Mouse (Mus musculus) midbrain, embryonic 16.5 days (tissue): Measurements from ENCODE around the gene Echs1. TPM values are rescaled to one million over a fixed set of nuclear protein-coding genes. Genes with fewer than 3 reads are reported as not detected.

Experiments
- ATAC-seq: fragments of 200-750 bp; cut with Nextera tagmentation; 2 replicates; pipeline ENCODE4 v1.8.0; 2017; ENCODE audit warnings: moderate TSS enrichment
- H3K27ac ChIP-seq: fragments of 300-500 bp; sonication (generic); 2 replicates; pipeline ENCODE4 v1.5.1; 2014; ENCODE audit warnings: mild to moderate bottlenecking, low read length, mixed read lengths
- H3K27me3 ChIP-seq: fragments of 300-500 bp; sonication (generic); 2 replicates; pipeline ENCODE4 v1.6.1; 2014; ENCODE audit warnings: low read depth, low read length, mixed read lengths; ENCODE audit not compliant: control insufficient read depth, insufficient read depth
- H3K36me3 ChIP-seq: fragments of 300-500 bp; sonication (generic); 2 replicates; pipeline ENCODE4 v1.6.1; 2014; ENCODE audit warnings: mild to moderate bottlenecking, low read length, moderate library complexity, mixed read lengths; ENCODE audit not compliant: control insufficient read depth, insufficient read depth
- H3K4me1 ChIP-seq: fragments of 300-500 bp; sonication (generic); 2 replicates; pipeline ENCODE4 v1.6.1; 2014; ENCODE audit warnings: mild to moderate bottlenecking, low read length, mixed read lengths; ENCODE audit not compliant: control insufficient read depth, insufficient read depth
- H3K4me2 ChIP-seq: fragments of 300-500 bp; sonication (generic); 2 replicates; pipeline ENCODE4 v1.6.1; 2014; ENCODE audit warnings: mild to moderate bottlenecking, low read length, mixed read lengths
- H3K4me3 ChIP-seq: fragments of 300-500 bp; sonication (generic); 2 replicates; pipeline ENCODE4 v1.5.1; 2014; ENCODE audit warnings: low read depth, mild to moderate bottlenecking, low read length, moderate library complexity, mixed read lengths
- H3K9ac ChIP-seq: fragments of 300-500 bp; sonication (generic); 2 replicates; pipeline ENCODE4 v1.6.1; 2014; ENCODE audit warnings: low read depth, low read length, mixed read lengths
- H3K9me3 ChIP-seq: fragments of 300-500 bp; sonication (generic); replicated peaks from 2 replicates; pipeline ENCODE4 v1.6.1; 2014; ENCODE audit warnings: mild to moderate bottlenecking, low read length, mixed read lengths; ENCODE audit not compliant: control insufficient read depth, poor library complexity, severe bottlenecking
- WGBS: fragments of 180-500 bp; shearing (Covaris S2); extraction: QIAGEN DNeasy Blood & Tissue Kit; methylation state at CpG from one replicate; pipeline ENCODE4 v1.1.7; 2014; 5-methylcytosine and 5-hydroxymethylcytosine counted together
- polyA plus RNA-seq: library from polyadenylated mRNA; unstranded; fragments of >200 nt; fragmentation: Nextera tagmentation; extraction: Ambion mirVana; gene quantifications from 2 replicates; pipeline ENCODE4 v1.2.1, GENCODE M21; 2015

Gene Echs1
- polyA plus RNA-seq, 1 experiment from 2014 or later, result 111 TPM

DNA sequence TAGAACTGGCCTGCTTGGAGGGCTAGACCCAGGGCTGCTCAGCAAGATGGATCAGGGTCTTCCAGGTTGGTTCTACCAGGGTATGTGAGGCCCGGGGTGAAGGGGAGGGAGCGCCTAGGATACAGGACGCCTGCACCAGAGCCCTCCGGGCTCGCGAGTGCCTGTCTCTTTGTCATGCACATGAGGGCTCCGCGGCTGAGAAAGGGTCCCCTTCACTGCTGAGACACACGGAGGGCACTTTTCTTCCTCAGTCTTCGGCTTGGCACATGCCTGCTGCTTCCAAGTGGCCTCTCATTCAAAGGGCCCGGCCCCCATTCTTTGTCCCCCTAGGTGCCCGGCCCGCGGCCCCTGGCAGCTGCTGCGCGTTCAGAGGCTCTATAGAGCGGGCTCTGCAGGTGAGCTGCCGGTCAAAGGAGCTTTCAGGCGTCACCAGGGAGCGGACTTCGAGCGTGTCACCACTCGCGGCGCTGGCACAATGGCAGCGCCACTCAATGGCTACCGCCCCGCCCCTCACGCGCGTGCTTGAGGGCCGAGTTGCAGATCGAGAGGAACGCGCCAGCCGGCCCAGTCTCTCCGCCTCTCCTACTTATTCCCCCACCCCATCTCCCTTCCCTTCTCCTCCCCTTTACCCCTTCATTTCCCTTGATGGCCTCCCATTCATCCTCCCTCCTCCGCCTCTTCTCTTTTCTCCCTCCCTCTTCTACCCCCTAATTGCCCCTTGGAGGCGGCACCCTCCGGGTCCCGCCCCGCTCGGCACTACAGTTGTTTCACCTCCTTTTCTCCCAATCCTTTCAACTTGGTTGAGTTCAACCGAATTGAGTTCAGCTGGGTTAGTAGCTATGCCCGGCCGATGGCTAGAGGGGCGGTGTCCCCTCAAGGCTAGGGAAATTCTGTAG lies 55.1 kb downstream of the Echs1 start:
- Histone ChIP-seq H3K4me2 (peak overlapping the region; percentile 85), H3K27me3 (peaks cover 26% of the 10 kb centered on the region), H3K4me1 (peaks cover 32% of the 10 kb centered on the region), H3K27ac (peak overlapping the region; percentile 12; the same call in 1 of the 2 replicates), H3K4me3 (peak overlapping the region; percentile 38), H3K9ac (peak overlapping the region; percentile 67), H3K9me3 (no peaks in the 10 kb centered on the region), H3K36me3 (no peaks in the 10 kb centered on the region)
- WGBS, result under 1% methylated on average over 47 of the region's 47 CpGs
- ATAC-seq, result peak; percentile 37

DNA sequence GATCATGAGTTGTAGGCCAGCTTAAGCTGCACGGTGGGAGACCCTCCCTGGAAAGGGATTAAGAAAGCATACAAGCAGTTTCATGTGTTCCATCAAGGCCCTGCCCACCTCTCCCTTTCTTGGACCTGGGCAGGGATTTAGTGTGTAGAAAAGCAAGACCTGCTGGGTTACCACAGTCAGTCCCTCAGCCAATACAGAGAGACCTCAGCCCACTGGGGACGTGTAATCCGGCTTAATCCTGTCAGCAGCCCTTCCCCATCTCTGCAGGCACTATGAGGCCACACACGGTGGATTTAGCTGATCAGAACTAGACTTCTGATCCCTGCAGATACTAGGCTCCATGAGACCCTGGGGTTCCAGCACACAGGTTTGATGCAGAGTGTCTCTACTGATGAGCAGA lies 56.7 kb downstream of the Echs1 start:
- no peak for ATAC-seq
- Histone ChIP-seq H3K4me2 (no peak overlapping the region), H3K36me3 (no peaks in the 10 kb centered on the region), H3K4me3 (no peak overlapping the region), H3K27me3 (peaks cover 26% of the 10 kb centered on the region), H3K27ac (no peak overlapping the region), H3K9ac (no peak overlapping the region), H3K9me3 (no peaks in the 10 kb centered on the region), H3K4me1 (peaks cover 32% of the 10 kb centered on the region)
- WGBS, result 14% methylated on average over 4 of the region's 4 CpGs

- Histone ChIP-seq H3K4me3 (peak overlapping the region; percentile 53), H3K9me3 (no peaks in the 10 kb centered on the region), H3K4me2 (peak overlapping the region; percentile 88), H3K9ac (peak overlapping the region; percentile 79), H3K27ac (peak overlapping the region; percentile 81), H3K4me1 (peaks cover 32% of the 10 kb centered on the region), H3K27me3 (peaks cover 23% of the 10 kb centered on the region), H3K36me3 (no peaks in the 10 kb centered on the region)
- ATAC-seq, result no peak
- 10% methylated on average over 7 of the region's 7 CpGs for WGBS
These were observed 57.7 kb downstream of the Echs1 start for GRCm38 (mm10) chr7:140058528-140058927.

DNA sequence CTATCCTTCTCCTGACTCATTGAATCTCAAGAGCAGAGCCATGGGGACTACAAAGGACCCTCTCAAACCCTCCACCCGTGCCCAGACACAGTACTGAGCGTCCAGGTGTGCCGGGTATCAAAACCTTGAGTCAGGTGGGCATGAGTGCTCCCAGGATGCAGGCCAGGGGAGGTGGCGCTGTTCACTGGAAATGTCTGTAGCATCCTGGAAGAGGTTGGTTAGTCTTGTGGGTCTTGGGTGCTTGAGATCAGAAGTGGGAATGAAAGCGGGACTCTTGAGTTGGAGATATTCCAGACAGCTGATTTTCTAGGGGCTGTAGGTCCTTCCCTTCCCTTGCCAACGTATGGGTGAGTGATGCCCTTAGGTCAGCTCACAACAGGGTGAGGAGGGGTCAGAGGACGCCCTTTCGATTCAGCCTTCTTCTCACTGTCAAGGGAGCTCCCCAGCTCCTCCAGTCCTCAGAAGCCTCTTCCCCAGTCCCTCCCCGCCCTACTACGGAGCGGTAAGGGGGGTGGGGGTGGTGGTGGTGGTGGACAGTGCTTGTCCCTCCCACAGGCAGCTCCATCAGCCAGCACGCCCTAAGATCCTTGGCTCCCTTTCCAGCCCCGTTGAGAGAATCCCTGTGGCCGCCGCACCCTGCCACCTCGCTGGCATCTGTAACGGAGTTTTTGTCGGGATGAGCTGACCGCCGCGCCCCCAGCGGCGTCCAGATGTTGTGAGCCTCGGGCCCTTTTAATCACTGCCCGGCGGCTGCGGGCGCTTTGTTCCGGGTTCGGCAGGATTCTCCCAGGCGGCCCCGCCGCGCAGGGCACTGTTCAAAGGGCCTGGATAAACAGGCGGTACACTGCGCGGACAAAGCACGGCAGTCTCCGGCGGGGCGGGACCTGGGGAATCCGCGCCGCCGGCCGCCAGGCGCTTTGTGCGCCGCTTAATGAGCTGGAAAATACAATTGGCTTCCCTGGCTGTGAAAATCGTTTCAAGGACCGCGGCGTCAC lies 58.6 kb downstream of the Echs1 start:
- 2% methylated on average over 53 of the region's 53 CpGs for WGBS
- H3K27ac ChIP-seq, result peak overlapping the region; percentile 81
- H3K4me3 ChIP-seq, result peak overlapping the region; percentile 53
- H3K4me2 ChIP-seq, result peak overlapping the region; percentile 88
- H3K4me1 ChIP-seq, result peaks cover 32% of the 10 kb centered on the region
- peak; percentile 70 for ATAC-seq
- H3K9ac ChIP-seq, result peak overlapping the region; percentile 79
- H3K36me3 ChIP-seq, result no peaks in the 10 kb centered on the region
- H3K27me3 ChIP-seq, result peaks cover 26% of the 10 kb centered on the region
- no peaks in the 10 kb centered on the region for H3K9me3 ChIP-seq

Other genes with a start within 250 kb of the Echs1 start
- gene Kndc1, start 221.8 kb downstream of the Echs1 start, polyA plus RNA-seq, result 22.5 and 23.6 TPM in 2 replicates
- not detected in 2 replicates for gene Utf1, start 172.7 kb downstream of the Echs1 start, polyA plus RNA-seq
- 0.95 and 1.0 TPM in 2 replicates for gene 6430531B16Rik, start 137.7 kb downstream of the Echs1 start, polyA plus RNA-seq
- gene Adam8, start 123.9 kb downstream of the Echs1 start, polyA plus RNA-seq, result 3.0 and 3.9 TPM in 2 replicates
- gene Zfp511, start 80.1 kb downstream of the Echs1 start, polyA plus RNA-seq, result 55.9 and 56.5 TPM in 2 replicates
- gene Tubgcp2, start 79.8 kb downstream of the Echs1 start, polyA plus RNA-seq, result 58.0 and 61.0 TPM in 2 replicates
- 0.45 and 0.55 TPM in 2 replicates for gene Msx3, start 67.4 kb downstream of the Echs1 start, polyA plus RNA-seq
- gene Caly, start 33.9 kb downstream of the Echs1 start, polyA plus RNA-seq, result 299 and 401 TPM in 2 replicates
- gene Prap1, start 23.1 kb downstream of the Echs1 start, polyA plus RNA-seq, result not detected in 2 replicates
- 32.2 and 33.3 TPM in 2 replicates for gene Fuom, start 14.0 kb downstream of the Echs1 start, polyA plus RNA-seq
- gene Paox, start 677 bp downstream of the Echs1 start, polyA plus RNA-seq, result 6.7 and 8.3 TPM in 2 replicates
- 26.7 and 32.6 TPM in 2 replicates for gene Mtg1, start 21.1 kb upstream of the Echs1 start, polyA plus RNA-seq
- gene Sprn, start 38.4 kb upstream of the Echs1 start, polyA plus RNA-seq, result 26.7 and 29.2 TPM in 2 replicates
- gene Olfr522, start 48.3 kb upstream of the Echs1 start, polyA plus RNA-seq, result not detected in 2 replicates
- not detected in 2 replicates for gene Olfr523, start 56.7 kb upstream of the Echs1 start, polyA plus RNA-seq
- gene Olfr524, start 89.5 kb upstream of the Echs1 start, polyA plus RNA-seq, result not detected in 2 replicates
- gene Cd163l1, start 101.8 kb upstream of the Echs1 start, polyA plus RNA-seq, result not detected in 2 replicates
- not detected in 2 replicates for gene 5830411N06Rik, start 130.8 kb upstream of the Echs1 start, polyA plus RNA-seq
- gene Olfr525, start 204.4 kb upstream of the Echs1 start, polyA plus RNA-seq, result not detected in 2 replicates
- gene Olfr527, start 217.5 kb upstream of the Echs1 start, polyA plus RNA-seq, result not detected in 2 replicates
- gene Olfr60, start 245.2 kb upstream of the Echs1 start, polyA plus RNA-seq, result not detected in 2 replicates